Mouse (Mus musculus) B cell, adult 62 days (primary cell): ENCODE measurements around the gene Nt5m. TPM values are rescaled to one million over a fixed set of nuclear protein-coding genes. Genes with fewer than 3 reads are reported as not detected.

Source experiments
- total RNA-seq: library from RNA; stranded (reverse); gene quantifications from 4 replicates; pipeline ENCODE4 v1.2.4, GENCODE M21; 2023

Gene Nt5m
- 7.2 to 11.7 TPM (median 10.5 TPM) in 4 replicates for total RNA-seq

GRCm38 (mm10) chr11:59839008-59839458 is at the start of gene Nt5m:
TSS of gene Nt5m (plus strand) at chr11:59839447.

DNA sequence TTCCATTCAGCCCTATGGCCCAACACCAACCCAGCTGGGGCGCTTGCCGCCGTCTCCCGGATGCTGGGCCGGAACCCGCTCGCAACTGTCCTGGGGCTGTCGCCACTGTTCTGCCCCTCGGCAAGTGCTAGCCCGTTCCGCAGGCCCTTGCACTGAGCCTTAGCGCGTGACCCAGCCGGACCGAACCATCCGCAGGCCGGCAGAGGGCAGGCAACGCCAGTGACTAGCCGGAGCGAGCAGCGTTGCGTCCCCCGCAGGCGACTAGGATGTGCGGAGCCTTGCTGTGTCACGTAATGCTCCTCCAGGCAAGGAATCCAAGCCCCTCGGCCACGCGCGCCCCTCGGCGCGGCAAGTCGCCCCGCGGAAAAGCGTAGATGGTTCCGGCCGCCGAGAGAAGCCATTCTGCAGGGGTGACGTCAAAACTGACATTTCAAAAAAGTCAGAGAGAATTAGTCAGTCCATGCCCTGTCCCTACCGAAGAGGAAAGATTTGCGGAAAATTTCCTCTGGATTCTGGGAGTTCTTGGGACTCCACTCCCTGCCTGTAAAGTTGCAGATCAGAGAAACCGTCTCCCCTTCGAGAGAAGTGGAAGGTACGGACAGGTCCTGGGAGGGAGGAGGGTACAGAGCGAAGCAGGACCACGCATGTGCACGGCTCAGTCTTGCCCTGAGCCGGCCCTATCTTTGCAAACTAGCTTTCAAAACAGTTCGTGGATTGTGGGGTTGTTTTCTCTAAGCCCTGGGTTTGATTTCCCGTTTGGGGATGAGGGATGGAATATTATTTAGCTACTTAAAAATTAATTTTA is 29.4 kb upstream of the Nt5m start, which contains the start of gene Flcn:
Gene Flcn (minus strand): TSS at position 347 of the 805 bp plus-strand sequence.

GRCm38 (mm10) chr11:59839459-59840126 is 346 bp downstream of the Nt5m start, which contains the start of gene Cops3:
TSS of gene Cops3 (minus strand) at chr11:59839838.

Other genes with a start within 250 kb of the Nt5m start
- gene Olfr223, start 246.2 kb upstream of the Nt5m start, total RNA-seq, result not detected in 4 replicates
- 82.5 to 102 TPM (median 85.8 TPM) in 4 replicates for gene Mprip, start 178.1 kb upstream of the Nt5m start, total RNA-seq
- gene Pld6, start 51.8 kb upstream of the Nt5m start, total RNA-seq, result 0.41 to 1.1 TPM (median 0.46 TPM) in 3 of 4 replicates, not detected in the other
- gene Flcn, start 29.4 kb upstream of the Nt5m start, total RNA-seq, result 122 to 136 TPM (median 128 TPM) in 4 replicates
- 87.0 to 108 TPM (median 102 TPM) in 4 replicates for gene Cops3, start 391 bp downstream of the Nt5m start, total RNA-seq
- gene Med9, start 108.8 kb downstream of the Nt5m start, total RNA-seq, result 8.5 to 10.8 TPM (median 9.2 TPM) in 4 replicates
- gene Rasd1, start 125.5 kb downstream of the Nt5m start, total RNA-seq, result 10.8 to 13.2 TPM (median 12.4 TPM) in 4 replicates
- gene Pemt, start 207.0 kb downstream of the Nt5m start, total RNA-seq, result 0.80 to 1.2 TPM in 2 of 4 replicates, not detected in the others